8 mouse cellular contexts compared by ENCODE assay signal in the genomic region with DNA sequence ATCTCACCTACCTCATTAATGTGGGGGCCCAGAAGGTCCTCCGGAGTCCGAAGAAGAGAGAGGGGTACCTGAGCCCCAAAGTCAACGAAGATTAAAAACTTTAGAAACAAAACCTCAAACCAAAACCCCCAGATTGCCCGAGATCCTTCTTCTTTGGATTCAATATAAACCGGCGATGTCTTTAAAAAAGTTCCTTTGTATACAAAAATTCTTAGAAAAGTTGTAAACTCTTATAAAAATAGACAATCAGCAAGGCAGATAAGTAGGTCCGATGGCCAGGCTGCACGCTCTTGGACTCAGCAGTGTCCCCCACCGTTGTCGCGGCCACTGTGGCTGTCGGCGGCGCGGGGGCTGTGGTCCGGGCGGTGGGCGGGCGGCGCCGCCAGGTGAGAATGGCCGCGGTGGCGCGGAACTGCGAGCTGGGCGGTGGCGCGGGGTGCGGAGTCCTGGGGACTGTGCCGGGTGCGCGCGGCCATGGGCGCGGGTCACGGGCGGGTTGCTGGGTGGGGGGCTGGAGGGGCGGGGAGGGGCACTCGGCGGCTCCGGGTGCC. TPM values are rescaled to one million over a fixed set of nuclear protein-coding genes. Genes with fewer than 3 reads are reported as not detected.
DNase-seq lines count a peak whose midpoint lies in the region; ATAC-seq and TF ChIP-seq lines count a peak whose summit lies in the region.

No protein-coding gene starts in this region.

- H3K9me3 ChIP-seq in forebrain, embryonic 10.5 days: no peaks in the 10 kb centered on the region
- H3K9me3 ChIP-seq in limb, embryonic 13.5 days: no peaks in the 10 kb centered on the region
- no peaks in the 10 kb centered on the region for H3K9me3 ChIP-seq in neural tube, embryonic 14.5 days (ENCODE audit: control insufficient read depth, low read length)

- no peak for DNase-seq in liver, adult 2 months (ENCODE audit: extremely low read depth, low read depth, low spot score)
- DNase-seq in liver: no peak
- no peak for DNase-seq in forebrain, embryonic 10.5 days (ENCODE audit: extremely low spot score, low spot score)
- no peak for DNase-seq in adrenal gland, postnatal 10 days
- no peak for DNase-seq in layer of hippocampus, adult 9-10 months (ENCODE audit: low spot score)
- DNase-seq in cerebellum, adult 9-10 months: no peak

- H3K4me2 ChIP-seq in limb, embryonic 13.5 days (replicated peaks): peak overlapping the region; percentile 93
- H3K4me2 ChIP-seq in neural tube, embryonic 14.5 days (ENCODE audit: low read depth, low read length): peak overlapping the region; percentile 92

- no peak overlapping the region for H3K27ac ChIP-seq in liver, adult 2 months (replicated peaks; ENCODE audit: insufficient read depth, low read depth, low read length)
- peak overlapping the region; percentile 88 for H3K27ac ChIP-seq in forebrain, embryonic 10.5 days
- peak overlapping the region; percentile 49; the same call in 1 of the 2 replicates for H3K27ac ChIP-seq in limb, embryonic 13.5 days
- H3K27ac ChIP-seq in neural tube, embryonic 14.5 days (ENCODE audit: low read depth, low read length): no peak overlapping the region

- no peak for TF ChIP-seq CTCF in liver, adult 2 months (IDR thresholded peaks at IDR 0.05; ENCODE audit: low read depth, low read length)

- peak overlapping the region; percentile 81 for H3K9ac ChIP-seq in liver, adult 2 months (ENCODE audit: low read depth, low read length)
- peak overlapping the region; percentile 82 for H3K9ac ChIP-seq in limb, embryonic 13.5 days
- peak overlapping the region; percentile 55 for H3K9ac ChIP-seq in neural tube, embryonic 14.5 days (replicated peaks; ENCODE audit: low read depth, low read length)

- H3K79me2 ChIP-seq in liver, adult 2 months (ENCODE audit: control insufficient read depth, insufficient read depth, low read length): no peaks in the 10 kb centered on the region

- H3K36me3 ChIP-seq in liver, adult 2 months (ENCODE audit: control insufficient read depth, insufficient read depth, low read length): no peaks in the 10 kb centered on the region
- H3K36me3 ChIP-seq in forebrain, embryonic 10.5 days (replicated peaks): no peaks in the 10 kb centered on the region
- peaks cover 4% of the 10 kb centered on the region; the same call in 1 of the 2 replicates for H3K36me3 ChIP-seq in limb, embryonic 13.5 days
- no peaks in the 10 kb centered on the region for H3K36me3 ChIP-seq in neural tube, embryonic 14.5 days (ENCODE audit: control insufficient read depth, insufficient read depth, low read length)

- TF ChIP-seq POLR2A in liver, adult 2 months (IDR thresholded peaks at IDR 0.05; ENCODE audit: extremely low read depth, insufficient read depth, low read length): no peak

- H3K4me1 ChIP-seq in liver, adult 2 months (ENCODE audit: control insufficient read depth, insufficient read depth, low read length): peaks cover 4% of the 10 kb centered on the region; the same call in 1 of the 2 replicates
- H3K4me1 ChIP-seq in forebrain, embryonic 10.5 days: peaks cover 38% of the 10 kb centered on the region
- H3K4me1 ChIP-seq in limb, embryonic 13.5 days: peaks cover 35% of the 10 kb centered on the region
- peaks cover 16% of the 10 kb centered on the region; the same call in 1 of the 2 replicates for H3K4me1 ChIP-seq in neural tube, embryonic 14.5 days (ENCODE audit: control insufficient read depth, insufficient read depth, low read length)

- ATAC-seq in limb, embryonic 13.5 days (ENCODE audit: low FRiP score, low read depth): no peak; the same call in none of the 2 replicates
- peak; percentile 32 for ATAC-seq in neural tube, embryonic 14.5 days (ENCODE audit: low read depth)

- peaks cover 4% of the 10 kb centered on the region for H3K27me3 ChIP-seq in liver, adult 2 months (ENCODE audit: control insufficient read depth, insufficient read depth, low read length)
- peaks cover 85% of the 10 kb centered on the region for H3K27me3 ChIP-seq in forebrain, embryonic 10.5 days (ENCODE audit: poor library complexity, severe bottlenecking)
- peaks cover 28% of the 10 kb centered on the region for H3K27me3 ChIP-seq in limb, embryonic 13.5 days
- H3K27me3 ChIP-seq in neural tube, embryonic 14.5 days (ENCODE audit: control insufficient read depth, insufficient read depth, low read length): peaks cover 10% of the 10 kb centered on the region

- H3K4me3 ChIP-seq in liver, adult 2 months (ENCODE audit: insufficient read depth, low read depth, low read length): peak overlapping the region; percentile 53
- peak overlapping the region; percentile 73 for H3K4me3 ChIP-seq in forebrain, embryonic 10.5 days
- peak overlapping the region; percentile 71 for H3K4me3 ChIP-seq in limb, embryonic 13.5 days
- peak overlapping the region; percentile 59 for H3K4me3 ChIP-seq in neural tube, embryonic 14.5 days (ENCODE audit: low read depth, low read length)

- WGBS in liver, adult 2 months: 2% methylated on average over 42 of the region's 42 CpGs
- WGBS in forebrain, embryonic 10.5 days: under 1% methylated on average over 38 of the region's 42 CpGs
- under 1% methylated on average over 38 of the region's 42 CpGs for WGBS in limb, embryonic 13.5 days
- 1% methylated on average over 36 of the region's 42 CpGs for WGBS in neural tube, embryonic 14.5 days

RNA-seq across cellular contexts. Expression of a gene that starts 0.3 kb away (rescaled TPM):
- 0.46 and 0.74 TPM in 2 replicates for total RNA-seq in liver, adult 2 months (2014; rRNA removed)
- 0.57 and 0.68 TPM in 2 replicates for polyA plus RNA-seq in liver, adult 2 months (2012; rRNA removed)
- polyA plus RNA-seq in forebrain, embryonic 10.5 days (2016; fragmentation: Nextera tagmentation; extraction: Ambion mirVana): 0.80 and 0.83 TPM in 2 replicates
- 12.3 and 12.6 TPM in 2 replicates for polyA plus RNA-seq in limb, embryonic 13.5 days (2015; fragmentation: Nextera tagmentation; extraction: Ambion mirVana)
- 2.6 and 2.8 TPM in 2 replicates for polyA plus RNA-seq in neural tube, embryonic 14.5 days (2014; fragmentation: Nextera tagmentation; extraction: Ambion mirVana)
- total RNA-seq in adrenal gland, postnatal 10 days (2021): 10 to 100 TPM; 15.3 to 46.4 TPM

Comparison
In these comparisons a context has a peak if more than half of its experiments do, and no peak if none do; other contexts are left out.
1. H3K27ac ChIP-seq: peak in forebrain, embryonic 10.5 days (single experiment) and limb, embryonic 13.5 days (single experiment); none in liver, adult 2 months (single experiment) and neural tube, embryonic 14.5 days (single experiment).
2. Peak in every context shown above with its lines, with median percentiles within 50 percentile points of each other: H3K4me3 ChIP-seq and H3K9ac ChIP-seq.